Mouse (Mus musculus) cerebellum, adult 2 months (tissue): ENCODE data around the gene Idua.

Source experiments
- CTCF ChIP-seq: fragments of 200-500 bp; IDR thresholded peaks from 2 replicates; pipeline ENCODE4 v1.5.1; 2011; ENCODE audit warnings: low read depth, mild to moderate bottlenecking, control low read depth, low read length, moderate library complexity, borderline replicate concordance; ENCODE audit not compliant: insufficient read depth
- POLR2A ChIP-seq: fragments of 200-500 bp; IDR thresholded peaks from 2 replicates; pipeline ENCODE4 v1.6.1; 2011; ENCODE audit warnings: low read length, control low read depth, borderline replicate concordance; ENCODE audit not compliant: insufficient read depth

- TF ChIP-seq POLR2A: no peak
- TF ChIP-seq CTCF: no peak
These were observed 4.1 kb upstream of the Idua start for GRCm38 (mm10) chr5:108655891-108656650.
